ENCODE assay signal across 14 mouse cellular contexts in the genomic region with DNA sequence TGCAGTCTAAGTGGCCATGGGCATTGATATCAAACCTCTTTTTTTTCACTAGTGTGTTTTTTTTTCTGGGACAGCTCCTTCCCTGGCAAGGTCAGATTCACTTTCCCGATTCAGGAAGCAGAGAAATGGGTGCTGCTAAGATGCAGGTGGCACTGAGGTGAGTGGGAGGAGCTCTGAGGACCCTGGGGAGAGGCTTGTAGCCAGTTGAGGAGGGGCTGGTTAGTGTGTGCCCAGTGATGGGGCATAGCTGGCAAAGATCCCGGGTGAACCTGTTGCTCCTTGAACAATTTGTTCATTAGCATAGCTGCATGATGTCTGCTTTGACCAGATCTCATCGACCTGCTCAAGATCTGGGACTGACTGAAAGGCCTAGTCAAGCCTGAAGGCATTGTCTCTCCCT. TPM values are rescaled to one million over a fixed set of nuclear protein-coding genes. Genes with fewer than 3 reads are reported as not detected.
A peak's percentile ranks its signal among the peaks of the same experiment; 100 is the strongest.
DNase-seq lines count a peak whose midpoint lies in the region; ATAC-seq and TF ChIP-seq lines count a peak whose summit lies in the region.
"Had no signal": no experiment of that assay in that cellular context is flagged by ENCODE, and none has a peak within 500 bp of the region (broad histone marks: within the 10 kb centered on the region; RNA-seq: fewer than 3 reads in every experiment).

No protein-coding gene starts in this region.

- 15% methylated on average over 3 of the region's 3 CpGs for whole genome bisulfite sequencing in kidney, adult 2 months
- 58% methylated on average over 3 of the region's 3 CpGs for WGBS in kidney, embryonic 14.5 days

- H3K9ac ChIP-seq in kidney, embryonic 14.5 days (ENCODE audit: low read depth, low read length): no peak overlapping the region
- H3K9ac ChIP-seq in CH12.LX (ENCODE audit: insufficient read depth, low read depth): peak overlapping the region; percentile 95
- H3K9ac ChIP-seq: embryonic facial prominence, embryonic 12.5 days; hindbrain, embryonic 12.5 days had no signal

- H3K9me3 ChIP-seq in kidney, embryonic 14.5 days (ENCODE audit: control insufficient read depth, low read length): no peaks in the 10 kb centered on the region
- no peaks in the 10 kb centered on the region for H3K9me3 ChIP-seq in CH12.LX (replicated peaks; ENCODE audit: low read length)
- H3K9me3 ChIP-seq: embryonic facial prominence, embryonic 12.5 days; hindbrain, embryonic 12.5 days had no signal

- TF ChIP-seq CTCF in kidney, adult 2 months (conservative IDR thresholded peaks at IDR 0.05; ENCODE audit: insufficient read depth, insufficient read length, low read depth, low read length): no peak
- no peak for TF ChIP-seq CTCF in CH12.LX (conservative IDR thresholded peaks at IDR 0.05 in 1 of 2, IDR thresholded peaks at IDR 0.05 in 1 of 2; ENCODE audit: low read depth in 2 of 2, low read length in 2 of 2)
- TF ChIP-seq CTCF in brain, embryonic 14.5 days (IDR thresholded peaks at IDR 0.05; ENCODE audit: borderline replicate concordance, extremely low read depth, insufficient read depth, insufficient read length): no peak

- no peak overlapping the region for H3K4me3 ChIP-seq in kidney, adult 2 months (ENCODE audit: insufficient read depth, low read depth, low read length)
- no peak overlapping the region for H3K4me3 ChIP-seq in kidney, embryonic 14.5 days (ENCODE audit: low read length)
- H3K4me3 ChIP-seq in CH12.LX (replicated peaks in 1 of 3; ENCODE audit: low read depth in 2 of 3, low read length in 2 of 3, poor library complexity in 1 of 3): peak overlapping the region; percentile 53 to 74 (median 60)
- H3K4me3 ChIP-seq: embryonic facial prominence, embryonic 12.5 days; hindbrain, embryonic 12.5 days had no signal

- H3K4me1 ChIP-seq in kidney, adult 2 months (ENCODE audit: control insufficient read depth, insufficient read depth, low read length): peaks cover 11% of the 10 kb centered on the region
- peaks cover 7% of the 10 kb centered on the region for H3K4me1 ChIP-seq in kidney, embryonic 14.5 days (ENCODE audit: control insufficient read depth, insufficient read depth, low read length)
- peaks cover 14 to 40% of the 10 kb centered on the region in 2 experiments for H3K4me1 ChIP-seq in CH12.LX (ENCODE audit: control insufficient read depth in 1 of 2, insufficient read depth in 2 of 2)

- in situ Hi-C loops in CH12.LX (cut with MboI; ENCODE audit: low pct_ligation_motif_present, low pct_unique_long_range_greater_than_20kb, low sequenced_read_pairs): no loop called here

- no peak for TF ChIP-seq EP300 in CH12.LX (IDR thresholded peaks at IDR 0.05; ENCODE audit: low read length)

- peak; percentile 79 for DNase-seq in kidney, adult 2 months
- DNase-seq in CH12.LX (ENCODE audit: extremely low read depth): peak; percentile 74
- DNase-seq in brain, embryonic 14.5 days (ENCODE audit: low read depth): peak; percentile 30
- peak; percentile 52 for DNase-seq in splenic B cell, adult 2 months (ENCODE audit: low read depth, low spot score)
- no peak for DNase-seq in urinary bladder, postnatal 4 days (ENCODE audit: low spot score in 2 of 2)
- DNase-seq in gastrocnemius, postnatal 10 days: no peak
- DNase-seq in layer of hippocampus, postnatal 36 days: no peak

- no peak for TF ChIP-seq RAD21 in CH12.LX (IDR thresholded peaks at IDR 0.05; ENCODE audit: low read depth, low read length)

- no peaks in the 10 kb centered on the region for H3K36me3 ChIP-seq in kidney, adult 2 months (ENCODE audit: control insufficient read depth, insufficient read depth, low read length)
- peaks cover 22% of the 10 kb centered on the region for H3K36me3 ChIP-seq in kidney, embryonic 14.5 days (ENCODE audit: control insufficient read depth, insufficient read depth, low read length)
- peaks cover 0 to 27% of the 10 kb centered on the region in 2 experiments for H3K36me3 ChIP-seq in CH12.LX (replicated peaks in 1 of 2; ENCODE audit: control insufficient read depth in 1 of 2, insufficient read depth in 1 of 2, low read length in 1 of 2)
- H3K36me3 ChIP-seq in splenic B cell, adult 2 months (ENCODE audit: control insufficient read depth, insufficient read depth, low read length, poor library complexity, severe bottlenecking): peaks cover 1% of the 10 kb centered on the region; the same call in 1 of the 2 replicates

- no peaks in the 10 kb centered on the region for H3K27me3 ChIP-seq in kidney, adult 2 months (replicated peaks; ENCODE audit: control insufficient read depth, insufficient read depth, low read length)
- no peaks in the 10 kb centered on the region for H3K27me3 ChIP-seq in kidney, embryonic 14.5 days (ENCODE audit: control insufficient read depth, insufficient read depth, low read length)
- H3K27me3 ChIP-seq in CH12.LX (replicated peaks): no peaks in the 10 kb centered on the region
- no peaks in the 10 kb centered on the region for H3K27me3 ChIP-seq in splenic B cell, adult 2 months (ENCODE audit: control insufficient read depth, insufficient read depth, low read length, poor library complexity, severe bottlenecking)
- H3K27me3 ChIP-seq: embryonic facial prominence, embryonic 12.5 days; hindbrain, embryonic 12.5 days; Patski had no signal

- H3K79me2 ChIP-seq in CH12.LX (replicated peaks; ENCODE audit: control insufficient read depth, extremely low read depth, insufficient read depth, poor library complexity, severe bottlenecking): peaks cover 54% of the 10 kb centered on the region

- dilution Hi-C loops in CH12.LX (cut with MboI; ENCODE audit: extremely low pct_ligation_motif_present, extremely low pct_unique_long_range_greater_than_20kb, low sequenced_read_pairs): no loop called here

- ATAC-seq in kidney, embryonic 14.5 days (ENCODE audit: low FRiP score, low TSS enrichment): no peak
- ATAC-seq: lung, postnatal 0 days; Patski had no signal

- no peak overlapping the region for H3K4me2 ChIP-seq in kidney, embryonic 14.5 days (replicated peaks; ENCODE audit: low read depth, low read length)
- H3K4me2 ChIP-seq in CH12.LX (ENCODE audit: insufficient read depth, low read depth, poor library complexity, severe bottlenecking): peak overlapping the region; percentile 79
- H3K4me2 ChIP-seq: embryonic facial prominence, embryonic 12.5 days; hindbrain, embryonic 12.5 days had no signal

- TF ChIP-seq POLR2A in kidney, adult 2 months (IDR thresholded peaks at IDR 0.05; ENCODE audit: low read depth, low read length): no peak
- peak; percentile 46; the same call in 1 of the 2 replicates for TF ChIP-seq POLR2A in CH12.LX (IDR thresholded peaks at IDR 0.05; ENCODE audit: low read depth, low read length)
- no peak for TF ChIP-seq POLR2A in brain, embryonic 14.5 days (IDR thresholded peaks at IDR 0.05; ENCODE audit: borderline replicate concordance, extremely low read depth, insufficient read depth, insufficient read length, poor library complexity, severe bottlenecking)

- no peak overlapping the region for H3K27ac ChIP-seq in kidney, adult 2 months (ENCODE audit: insufficient read depth, low read depth, low read length)
- H3K27ac ChIP-seq in kidney, embryonic 14.5 days (ENCODE audit: low read depth, low read length): no peak overlapping the region
- H3K27ac ChIP-seq in CH12.LX (ENCODE audit: insufficient read depth, low read depth): peak overlapping the region; percentile 95
- H3K27ac ChIP-seq: embryonic facial prominence, embryonic 12.5 days; hindbrain, embryonic 12.5 days had no signal

TF ChIP-seq in CH12.LX, 34 proteins besides CTCF, POLR2A, EP300 and RAD21 (continues in another document):
- TF ChIP-seq ETS1 (conservative IDR thresholded peaks at IDR 0.05; ENCODE audit: low read depth, low read length) (peak; percentile 36; the same call in 1 of the 2 replicates), NELFE (IDR thresholded peaks at IDR 0.05; ENCODE audit: low read depth, low read length) (no peak), POLR2AphosphoS2 (IDR thresholded peaks at IDR 0.05; ENCODE audit: low read depth, low read length) (0 out of 2 replicates have a peak, but pooled peaks have one; percentile 2), ZMIZ1 (IDR thresholded peaks at IDR 0.05; ENCODE audit: low read depth, low read length) (peak; percentile 32; the same call in 1 of the 2 replicates), TCF12 (IDR thresholded peaks at IDR 0.05; ENCODE audit: low read depth, low read length) (peak; percentile 53; the same call in 1 of the 2 replicates), ZNF384 (IDR thresholded peaks at IDR 0.05; ENCODE audit: low read depth, low read length) (peak; percentile 56), ELF1 (IDR thresholded peaks at IDR 0.05; ENCODE audit: low read depth, low read length) (peak; percentile 35; the same call in 1 of the 2 replicates), BHLHE40 (IDR thresholded peaks at IDR 0.05; ENCODE audit: low read depth, low read length) (peak; percentile 22; the same call in 1 of the 2 replicates), MYC (IDR thresholded peaks at IDR 0.05; ENCODE audit: low read depth, low read length) (peak; percentile 32; the same call in 1 of the 2 replicates)

RNA-seq across cellular contexts. Expression of a gene that starts 3.6 kb away (rescaled TPM):
- 18.6 and 19.5 TPM in 2 replicates for polyA plus RNA-seq in kidney, adult 2 months (2012; rRNA removed)
- polyA plus RNA-seq in kidney, embryonic 14.5 days (2014; fragmentation: Nextera tagmentation; extraction: Ambion mirVana): 8.9 and 10.3 TPM in 2 replicates
- total RNA-seq in CH12.LX (2012; rRNA removed) (25.5 and 29.0 TPM in 2 replicates), CH12.LX (2014; rRNA removed) (32.9 and 37.8 TPM in 2 replicates)
- 73.5 and 96.3 TPM in 2 replicates for polyA plus RNA-seq in CH12.LX (2012; ENCODE audit: insufficient read length, low read depth)
- 11.1 and 13.1 TPM in 2 replicates for polyA plus RNA-seq in brain, embryonic 14.5 days (2012; rRNA removed)
- total RNA-seq in gastrocnemius, postnatal 10 days (2021): 10 to 100 TPM; 25.3 to 30.7 TPM
- total RNA-seq in layer of hippocampus, postnatal 36 days (2021): 10 to 100 TPM; 11.1 to 11.9 TPM

RNA-seq across cellular contexts. Expression of a gene that starts 43.4 kb away (rescaled TPM):
- 8.0 and 8.4 TPM in 2 replicates for polyA plus RNA-seq in kidney, adult 2 months (2012; rRNA removed)
- 13.4 and 19.8 TPM in 2 replicates for polyA plus RNA-seq in kidney, embryonic 14.5 days (2014; fragmentation: Nextera tagmentation; extraction: Ambion mirVana)
- total RNA-seq in CH12.LX (2012; rRNA removed) (19.8 and 23.3 TPM in 2 replicates), CH12.LX (2014; rRNA removed) (21.6 and 21.8 TPM in 2 replicates)
- 15.5 and 16.3 TPM in 2 replicates for polyA plus RNA-seq in CH12.LX (2012; ENCODE audit: insufficient read length, low read depth)
- polyA plus RNA-seq in brain, embryonic 14.5 days (2012; rRNA removed): 16.5 and 17.8 TPM in 2 replicates
- total RNA-seq in gastrocnemius, postnatal 10 days (2021): 1 to 10 TPM; 8.0 to 8.4 TPM
- 10 to 100 TPM; 11.5 to 14.6 TPM for total RNA-seq in layer of hippocampus, postnatal 36 days (2021)

RNA-seq across cellular contexts. Expression of a gene that starts 49.3 kb away (rescaled TPM):
- polyA plus RNA-seq in kidney, adult 2 months (2012; rRNA removed): 0.06 TPM in 1 of 2 replicates, not detected in the other
- 0.22 TPM in 1 of 2 replicates, not detected in the other for polyA plus RNA-seq in kidney, embryonic 14.5 days (2014; fragmentation: Nextera tagmentation; extraction: Ambion mirVana)
- not detected in 2 replicates for total RNA-seq in CH12.LX (2012; rRNA removed)
- total RNA-seq in CH12.LX (2014; rRNA removed): not detected in 2 replicates
- not detected in 2 replicates for polyA plus RNA-seq in CH12.LX (2012; ENCODE audit: insufficient read length, low read depth)
- not detected in 2 replicates for polyA plus RNA-seq in brain, embryonic 14.5 days (2012; rRNA removed)
- not detected for total RNA-seq in gastrocnemius, postnatal 10 days (2021)
- under 1 TPM in 1 of 2 experiments, not detected in 1; 0.32 TPM for total RNA-seq in layer of hippocampus, postnatal 36 days (2021)
- total RNA-seq: gastrocnemius, adult 18-20 months; left cerebral cortex, postnatal 25 days had no signal
- polyA plus RNA-seq: embryonic facial prominence, embryonic 12.5 days; hindbrain, embryonic 12.5 days; lung, postnatal 0 days had no signal

Comparison
In these comparisons a context has a peak if more than half of its experiments do, and no peak if none do; other contexts are left out.
1. DNase-seq: peak in kidney, adult 2 months (single experiment), CH12.LX (single experiment), brain, embryonic 14.5 days (single experiment) and splenic B cell, adult 2 months (single experiment); none in urinary bladder, postnatal 4 days (0 of 2), gastrocnemius, postnatal 10 days (single experiment) and layer of hippocampus, postnatal 36 days (0 of 2).
2. H3K4me3 ChIP-seq: peak in CH12.LX (3 of 3); none in kidney, adult 2 months (single experiment) and kidney, embryonic 14.5 days (single experiment).